Mouse (Mus musculus): ENCODE measurements around the gene Smim20. TPM values are rescaled to one million over a fixed set of nuclear protein-coding genes. Genes with fewer than 3 reads are reported as not detected.

The Smim20 gene
- total and polyA plus RNA-seq, 3 experiments, result 33.1 to 50.8 (median 36.0) TPM

DNA sequence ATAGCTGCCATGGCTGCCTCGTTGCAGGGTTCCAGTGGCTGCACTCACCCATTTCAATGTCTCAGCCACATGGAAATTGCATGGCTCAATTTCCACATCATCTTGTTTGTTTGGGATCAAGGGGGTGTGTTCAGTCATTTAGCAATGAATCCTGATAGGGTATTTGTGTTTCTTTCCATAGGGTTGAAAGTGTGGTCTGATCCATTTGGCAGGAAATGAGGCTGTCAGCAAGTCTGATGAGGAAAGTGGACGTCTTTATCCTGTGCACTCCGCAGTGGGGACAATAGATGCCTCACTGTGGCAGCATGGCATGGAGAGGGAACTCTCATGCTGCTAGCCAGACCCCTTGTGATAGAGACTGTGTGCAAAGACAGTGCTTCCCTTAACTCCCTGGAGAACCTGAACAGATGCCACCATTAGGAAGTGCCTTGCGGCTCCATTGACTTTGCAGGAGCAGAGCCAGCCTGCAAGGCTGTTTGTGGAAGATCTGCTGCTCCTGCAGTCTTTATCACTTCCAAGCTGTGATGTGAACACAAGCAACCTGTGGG lies 10.9 kb downstream of the Smim20 start:
- ATAC-seq (ENCODE audit: extremely low read depth, insufficient number of reproducible peaks, low FRiP score, poor library complexity, severe bottlenecking) (no peak), DNase-seq (ENCODE audit: low spot score) (no peak)
- Histone ChIP-seq H3K4me1 (ENCODE audit: insufficient read depth, low read depth, low read length) (no peaks in the 10 kb centered on the region), H3K27me3 (ENCODE audit: insufficient read depth, low read length) (peaks cover under 1% of the 10 kb centered on the region; the same call in 1 of the 2 replicates), H3K4me3 (ENCODE audit: low read depth, low read length) (no peak overlapping the region), H3K9me3 (replicated peaks) (no peaks in the 10 kb centered on the region), H3K36me3 (replicated peaks) (peaks cover 83% of the 10 kb centered on the region)
- TF ChIP-seq TAL1 (conservative IDR thresholded peaks at IDR 0.05; ENCODE audit: low read depth, low read length) (no peak), CTCF (IDR thresholded peaks at IDR 0.05; ENCODE audit: low read depth, low read length) (no peak), GATA2 (IDR thresholded peaks at IDR 0.05; ENCODE audit: borderline replicate concordance, low read depth, low read length) (no peak), GATA1 (IDR thresholded peaks at IDR 0.05; ENCODE audit: borderline replicate concordance, low read length) (no peak), POLR2AphosphoS5 (IDR thresholded peaks at IDR 0.05; ENCODE audit: insufficient replicate concordance, low read depth, low read length) (no peak)

DNA sequence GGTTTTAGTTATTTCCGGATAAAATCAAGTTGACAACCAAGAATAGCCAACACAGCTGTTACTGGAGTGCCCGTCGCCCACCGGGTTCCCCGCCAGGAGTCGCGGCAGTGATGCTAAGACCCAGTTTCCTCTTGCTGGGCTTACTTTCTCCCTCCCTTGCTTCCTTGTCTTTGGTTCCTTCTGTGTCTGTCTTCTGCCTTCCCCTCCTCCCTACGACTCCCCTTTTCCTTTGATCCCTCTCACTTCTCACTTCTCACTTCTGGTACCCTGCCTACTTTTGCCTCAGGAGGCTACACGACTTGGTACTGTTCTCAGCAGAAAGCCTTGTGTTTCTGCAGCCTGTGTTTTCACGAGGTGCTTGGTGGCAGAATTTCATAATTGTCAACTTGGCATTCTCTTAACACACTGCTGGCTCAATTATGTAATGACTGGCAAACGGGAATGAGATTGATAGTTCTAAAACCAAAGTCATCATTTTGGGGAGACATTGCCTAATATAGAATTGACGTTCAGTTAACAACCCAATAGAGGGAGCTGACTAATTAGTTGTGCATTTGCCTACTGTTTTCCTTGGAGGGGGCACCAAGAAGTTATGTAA lies 12.4 kb downstream of the Smim20 start:
- Histone ChIP-seq H3K4me3 (ENCODE audit: low read depth, low read length) (no peak overlapping the region), H3K4me1 (ENCODE audit: insufficient read depth, low read depth, low read length) (no peaks in the 10 kb centered on the region), H3K9me3 (replicated peaks) (no peaks in the 10 kb centered on the region), H3K27me3 (ENCODE audit: insufficient read depth, low read length) (peaks cover 4% of the 10 kb centered on the region; the same call in 1 of the 2 replicates), H3K36me3 (replicated peaks) (peaks cover 67% of the 10 kb centered on the region)
- ATAC-seq (ENCODE audit: extremely low read depth, insufficient number of reproducible peaks, low FRiP score, poor library complexity, severe bottlenecking) (no peak), DNase-seq (ENCODE audit: low spot score) (no peak)
- TF ChIP-seq CTCF (IDR thresholded peaks at IDR 0.05; ENCODE audit: low read depth, low read length) (no peak), GATA2 (IDR thresholded peaks at IDR 0.05; ENCODE audit: borderline replicate concordance, low read depth, low read length) (no peak), GATA1 (IDR thresholded peaks at IDR 0.05; ENCODE audit: borderline replicate concordance, low read length) (no peak), TAL1 (conservative IDR thresholded peaks at IDR 0.05; ENCODE audit: low read depth, low read length) (no peak), POLR2AphosphoS5 (IDR thresholded peaks at IDR 0.05; ENCODE audit: insufficient replicate concordance, low read depth, low read length) (no peak)

DNA sequence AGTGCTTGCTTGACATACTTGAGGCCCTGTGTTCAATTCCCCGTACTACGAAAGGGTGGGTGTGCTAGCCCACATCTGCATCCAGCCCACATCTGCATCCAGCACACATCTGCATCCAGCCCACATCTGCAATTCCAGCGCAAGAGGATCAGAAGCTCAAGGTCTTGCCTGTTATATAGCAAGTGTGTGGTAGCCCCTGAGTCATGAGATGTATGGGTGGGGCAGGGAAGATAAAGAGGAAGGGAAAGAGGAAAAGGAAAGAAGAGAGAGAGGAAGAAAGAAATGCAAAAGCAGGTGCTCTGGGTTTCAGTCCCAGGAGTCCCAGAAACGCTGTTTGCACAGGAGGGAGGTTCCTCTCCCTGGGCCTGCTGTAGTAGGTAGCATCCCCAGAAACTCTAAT lies 15.6 kb downstream of the Smim20 start:
- no peak for ATAC-seq (ENCODE audit: extremely low read depth, insufficient number of reproducible peaks, low FRiP score, poor library complexity, severe bottlenecking)
- DNase-seq (ENCODE audit: low spot score), result no peak
- Histone ChIP-seq H3K4me3 (ENCODE audit: low read depth, low read length) (no peak overlapping the region), H3K27me3 (ENCODE audit: insufficient read depth, low read length) (peaks cover 10% of the 10 kb centered on the region; the same call in 1 of the 2 replicates), H3K36me3 (replicated peaks) (peaks cover 36% of the 10 kb centered on the region), H3K4me1 (ENCODE audit: insufficient read depth, low read depth, low read length) (no peaks in the 10 kb centered on the region), H3K9me3 (replicated peaks) (no peaks in the 10 kb centered on the region)
- TF ChIP-seq GATA2 (IDR thresholded peaks at IDR 0.05; ENCODE audit: borderline replicate concordance, low read depth, low read length), result no peak
- TF ChIP-seq TAL1 (conservative IDR thresholded peaks at IDR 0.05; ENCODE audit: low read depth, low read length), result no peak
- no peak for TF ChIP-seq GATA1 (IDR thresholded peaks at IDR 0.05; ENCODE audit: borderline replicate concordance, low read length)
- no peak for TF ChIP-seq CTCF (IDR thresholded peaks at IDR 0.05; ENCODE audit: low read depth, low read length)
- TF ChIP-seq POLR2AphosphoS5 (IDR thresholded peaks at IDR 0.05; ENCODE audit: insufficient replicate concordance, low read depth, low read length), result no peak

DNA sequence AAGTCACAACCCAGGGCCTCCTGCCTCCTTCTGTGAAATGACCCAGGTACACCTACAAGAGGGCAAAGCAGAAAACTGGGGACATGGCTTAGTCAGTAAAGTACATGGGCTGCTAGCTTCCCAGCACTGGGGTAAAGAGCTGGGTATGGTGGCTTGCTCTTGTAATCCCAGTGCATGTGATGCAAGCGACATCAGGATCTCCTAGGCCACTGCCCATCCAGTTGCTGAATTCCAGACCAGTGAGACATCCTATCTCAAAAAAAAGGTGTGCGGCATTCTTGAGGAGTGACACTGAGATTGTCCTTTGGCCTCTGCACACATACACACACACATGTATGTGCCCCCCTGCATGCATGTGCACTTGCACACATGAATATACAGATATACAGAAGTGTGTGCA lies 19.5 kb downstream of the Smim20 start:
- H3K4me3 ChIP-seq (ENCODE audit: low read depth, low read length), result no peak overlapping the region
- H3K9me3 ChIP-seq (replicated peaks), result no peaks in the 10 kb centered on the region
- no peak for DNase-seq (ENCODE audit: low spot score)
- TF ChIP-seq GATA1 (IDR thresholded peaks at IDR 0.05; ENCODE audit: borderline replicate concordance, low read length) (no peak), GATA2 (IDR thresholded peaks at IDR 0.05; ENCODE audit: borderline replicate concordance, low read depth, low read length) (no peak), POLR2AphosphoS5 (IDR thresholded peaks at IDR 0.05; ENCODE audit: insufficient replicate concordance, low read depth, low read length) (no peak), CTCF (IDR thresholded peaks at IDR 0.05; ENCODE audit: low read depth, low read length) (no peak), TAL1 (conservative IDR thresholded peaks at IDR 0.05; ENCODE audit: low read depth, low read length) (no peak)
- ATAC-seq (ENCODE audit: extremely low read depth, insufficient number of reproducible peaks, low FRiP score, poor library complexity, severe bottlenecking), result no peak
- H3K4me1 ChIP-seq (ENCODE audit: insufficient read depth, low read depth, low read length), result no peaks in the 10 kb centered on the region
- H3K27me3 ChIP-seq (ENCODE audit: insufficient read depth, low read length), result peaks cover 10% of the 10 kb centered on the region
- H3K36me3 ChIP-seq (replicated peaks), result no peaks in the 10 kb centered on the region

DNA sequence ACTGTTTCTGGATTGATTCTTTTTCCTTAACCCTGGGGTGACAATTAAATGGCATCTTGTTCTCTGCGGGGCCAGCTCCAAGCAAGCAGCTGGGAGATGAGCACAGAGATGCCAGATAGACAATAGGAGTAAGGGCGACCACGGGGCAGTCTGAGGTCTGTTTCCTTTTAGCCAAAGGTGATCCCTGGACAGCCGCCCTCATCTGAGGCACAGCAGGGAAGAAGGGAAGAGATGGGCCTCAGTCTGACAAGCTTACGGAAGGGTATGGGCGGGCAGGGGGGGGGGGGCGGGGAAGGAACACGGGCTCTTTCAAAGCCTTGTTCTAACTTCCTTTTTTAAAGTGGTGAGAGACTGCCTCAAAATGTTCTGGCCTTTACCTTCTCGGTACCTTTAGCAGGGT lies 22.6 kb downstream of the Smim20 start:
- Histone ChIP-seq H3K4me3 (ENCODE audit: low read depth, low read length) (no peak overlapping the region), H3K27me3 (ENCODE audit: insufficient read depth, low read length) (peaks cover 6% of the 10 kb centered on the region; the same call in 1 of the 2 replicates), H3K9me3 (replicated peaks) (no peaks in the 10 kb centered on the region), H3K4me1 (ENCODE audit: insufficient read depth, low read depth, low read length) (no peaks in the 10 kb centered on the region), H3K36me3 (replicated peaks) (no peaks in the 10 kb centered on the region)
- TF ChIP-seq GATA2 (IDR thresholded peaks at IDR 0.05; ENCODE audit: borderline replicate concordance, low read depth, low read length) (no peak), CTCF (IDR thresholded peaks at IDR 0.05; ENCODE audit: low read depth, low read length) (no peak), GATA1 (IDR thresholded peaks at IDR 0.05; ENCODE audit: borderline replicate concordance, low read length) (no peak), POLR2AphosphoS5 (IDR thresholded peaks at IDR 0.05; ENCODE audit: insufficient replicate concordance, low read depth, low read length) (no peak), TAL1 (conservative IDR thresholded peaks at IDR 0.05; ENCODE audit: low read depth, low read length) (no peak)
- no peak for DNase-seq (ENCODE audit: low spot score)
- ATAC-seq (ENCODE audit: extremely low read depth, insufficient number of reproducible peaks, low FRiP score, poor library complexity, severe bottlenecking), result no peak

DNA sequence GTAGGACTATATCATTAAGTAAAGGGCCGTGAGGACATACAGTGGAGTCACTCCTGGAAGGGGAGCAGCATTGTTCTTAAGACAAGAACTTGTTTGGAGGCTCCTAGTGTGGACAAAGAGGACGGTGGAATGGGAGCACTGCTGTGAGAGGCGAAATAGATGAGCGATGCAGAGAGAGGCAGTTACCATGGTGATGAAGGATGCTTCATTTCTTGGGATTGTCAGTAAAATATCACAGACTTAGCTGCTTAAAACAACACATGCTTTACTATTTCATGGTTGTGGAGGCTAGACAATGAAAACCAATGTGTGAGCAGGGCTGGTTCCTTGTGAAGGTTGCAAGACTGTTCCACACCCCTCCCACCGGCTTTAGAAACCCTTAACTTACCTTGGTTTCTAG lies 27.7 kb downstream of the Smim20 start:
- TF ChIP-seq GATA2 (IDR thresholded peaks at IDR 0.05; ENCODE audit: borderline replicate concordance, low read depth, low read length) (no peak), GATA1 (IDR thresholded peaks at IDR 0.05; ENCODE audit: borderline replicate concordance, low read length) (no peak), CTCF (IDR thresholded peaks at IDR 0.05; ENCODE audit: low read depth, low read length) (no peak), POLR2AphosphoS5 (IDR thresholded peaks at IDR 0.05; ENCODE audit: insufficient replicate concordance, low read depth, low read length) (no peak), TAL1 (conservative IDR thresholded peaks at IDR 0.05; ENCODE audit: low read depth, low read length) (no peak)
- Histone ChIP-seq H3K36me3 (replicated peaks) (no peaks in the 10 kb centered on the region), H3K27me3 (ENCODE audit: insufficient read depth, low read length) (peaks cover 6% of the 10 kb centered on the region; the same call in 1 of the 2 replicates), H3K4me3 (ENCODE audit: low read depth, low read length) (no peak overlapping the region), H3K4me1 (ENCODE audit: insufficient read depth, low read depth, low read length) (no peaks in the 10 kb centered on the region), H3K9me3 (replicated peaks) (no peaks in the 10 kb centered on the region)
- ATAC-seq (ENCODE audit: extremely low read depth, insufficient number of reproducible peaks, low FRiP score, poor library complexity, severe bottlenecking), result no peak
- DNase-seq (ENCODE audit: low spot score), result no peak

Measured in G1E (cell line).